Mouse (Mus musculus): ENCODE measurements at regions not wholly inside any gene's neighbourhood (a gene's known extent, or its start where the extent isn't known, plus 50 kb on each side); places are given as distances from the start of the nearest gene placed in this dataset.

- TF ChIP-seq CTCF (IDR thresholded peaks at IDR 0.05; ENCODE audit: extremely low read depth, insufficient read length, insufficient replicate concordance, low read depth, low read length) (no peak), POLR2A (IDR thresholded peaks at IDR 0.05; ENCODE audit: low read depth, low read length) (no peak)
These were observed 250.1 kb downstream of the Ets1 start for GRCm38 (mm10) chr9:32886008-32886650.
